Mouse (Mus musculus) embryonic facial prominence, embryonic 15.5 days (tissue): ENCODE measurements around the gene Hist1h4h. TPM values are rescaled to one million over a fixed set of nuclear protein-coding genes. Genes with fewer than 3 reads are reported as not detected.
"Not testable (repeated sequence)": the region's sequence is repeated elsewhere in the genome, so short reads cannot be mapped to it uniquely, and the experiment has no call there.

Experiments used
- ATAC-seq: fragments of 200-750 bp; cut with Nextera tagmentation; 2 replicates; pipeline ENCODE4 v1.8.0; 2017; ENCODE audit warnings: low read depth, moderate TSS enrichment; ENCODE audit not compliant: insufficient number of reproducible peaks, low FRiP score, low TSS enrichment
- H3K27ac ChIP-seq: fragments of 300-500 bp; sonication (generic); replicated peaks from 2 replicates; pipeline ENCODE4 v1.5.1; 2015; ENCODE audit warnings: mild to moderate bottlenecking, inconsistent platforms
- H3K27me3 ChIP-seq: fragments of 300-500 bp; sonication (generic); 2 replicates; pipeline ENCODE4 v1.6.1; 2015; ENCODE audit warnings: inconsistent platforms
- H3K36me3 ChIP-seq: fragments of 300-500 bp; sonication (generic); 2 replicates; pipeline ENCODE4 v1.6.1; 2015; ENCODE audit warnings: mild to moderate bottlenecking, inconsistent platforms
- H3K4me1 ChIP-seq: fragments of 300-500 bp; sonication (generic); 2 replicates; pipeline ENCODE4 v1.6.1; 2015; ENCODE audit warnings: inconsistent platforms
- H3K4me2 ChIP-seq: fragments of 300-500 bp; sonication (generic); replicated peaks from 2 replicates; pipeline ENCODE4 v1.6.1; 2015; ENCODE audit warnings: mild to moderate bottlenecking, inconsistent platforms
- H3K4me3 ChIP-seq: fragments of 300-500 bp; sonication (generic); replicated peaks from 2 replicates; pipeline ENCODE4 v1.5.1; 2015; ENCODE audit warnings: mild to moderate bottlenecking, inconsistent platforms
- H3K9ac ChIP-seq: fragments of 300-500 bp; sonication (generic); 2 replicates; pipeline ENCODE4 v1.6.1; 2015; ENCODE audit warnings: inconsistent platforms
- H3K9me3 ChIP-seq: fragments of 300-500 bp; sonication (generic); replicated peaks from 2 replicates; pipeline ENCODE4 v1.6.1; 2016; ENCODE audit warnings: inconsistent platforms
- WGBS: fragments of 180-500 bp; shearing (Covaris S2); methylation state at CpG from one replicate; pipeline ENCODE4 v1.1.7; 2015; 5-methylcytosine and 5-hydroxymethylcytosine counted together
- polyA plus RNA-seq: library from polyadenylated mRNA; unstranded; fragments of >200 nt; fragmentation: Nextera tagmentation; extraction: Ambion mirVana; gene quantifications from 2 replicates; pipeline ENCODE4 v1.2.1, GENCODE M21; 2015

Hist1h4h gene
- polyA plus RNA-seq, 1 experiment from 2014 or later, result 6.1 TPM

DNA sequence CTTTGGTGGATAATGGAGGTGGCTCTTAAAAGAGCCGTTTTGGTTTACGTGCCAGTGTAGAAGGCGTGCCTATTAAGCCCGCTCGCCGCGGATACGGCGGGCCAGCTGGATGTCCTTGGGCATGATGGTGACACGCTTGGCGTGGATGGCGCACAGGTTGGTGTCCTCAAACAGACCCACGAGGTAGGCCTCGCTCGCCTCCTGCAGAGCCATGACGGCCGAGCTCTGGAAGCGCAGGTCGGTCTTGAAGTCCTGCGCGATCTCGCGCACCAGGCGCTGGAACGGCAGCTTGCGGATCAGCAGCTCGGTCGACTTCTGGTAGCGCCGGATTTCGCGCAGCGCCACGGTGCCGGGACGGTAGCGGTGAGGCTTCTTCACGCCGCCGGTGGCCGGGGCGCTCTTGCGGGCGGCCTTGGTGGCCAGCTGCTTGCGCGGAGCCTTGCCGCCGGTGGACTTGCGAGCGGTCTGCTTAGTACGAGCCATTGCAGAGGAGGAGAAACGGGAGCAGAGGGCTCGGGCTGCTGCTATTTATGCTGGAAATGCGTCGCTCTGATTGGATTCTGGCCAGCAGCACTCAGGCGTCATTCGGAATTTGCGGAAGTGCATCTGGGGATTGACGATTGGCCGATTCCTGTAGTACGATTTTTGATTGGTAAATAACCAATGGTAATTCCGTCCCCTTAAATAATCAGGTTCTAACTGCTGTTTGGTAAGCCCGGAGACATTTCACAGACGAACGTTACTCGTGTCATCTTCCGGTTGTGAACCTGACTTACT lies 31.2 kb downstream of the Hist1h4h start, which contains the start of gene Hist1h3e:
Hist1h3e (minus strand) TSS at position 487 of the 777 bp plus-strand sequence.
- peak; percentile 90 for ATAC-seq
- H3K4me2 ChIP-seq, result peak within 1 kb of the TSS; percentile 61

DNA sequence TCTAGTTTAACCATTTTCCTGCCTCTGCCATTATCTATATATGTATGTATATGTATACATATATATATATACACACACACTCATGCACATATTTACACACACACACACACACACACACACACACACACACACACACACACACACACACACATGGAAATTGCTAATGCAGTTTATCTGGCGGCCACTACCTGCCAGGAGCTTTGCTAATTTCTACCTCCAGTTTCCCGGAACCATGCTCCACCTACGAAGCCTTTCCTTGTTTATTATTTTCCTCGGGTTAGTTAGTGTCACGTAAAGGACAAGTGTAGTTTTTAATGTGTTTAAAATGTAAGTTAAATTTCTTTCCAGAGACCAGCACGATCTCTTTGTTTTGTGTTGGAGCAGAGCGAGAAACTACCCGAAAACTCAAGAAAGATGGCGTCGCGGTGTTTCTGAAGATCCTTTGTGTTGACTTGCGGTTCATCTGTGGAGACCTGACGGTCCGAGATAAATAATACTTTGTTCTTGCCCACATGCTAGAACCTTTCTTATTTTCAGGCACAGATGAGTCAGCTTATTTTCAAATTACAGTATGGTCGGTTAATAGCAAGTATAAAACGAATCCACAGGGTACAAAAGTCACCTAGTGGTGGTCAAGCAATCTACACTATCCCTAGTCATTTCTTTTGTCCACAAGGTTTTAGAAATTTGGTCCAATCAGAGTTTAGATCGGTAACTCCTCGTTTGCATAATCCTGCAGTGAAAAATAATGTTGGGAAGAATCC lies 32.0 kb downstream of the Hist1h4h start:
- Histone ChIP-seq H3K27me3 (no peaks in the 10 kb centered on the region), H3K4me3 (peak overlapping the region; percentile 52), H3K4me1 (no peaks in the 10 kb centered on the region), H3K9ac (peak overlapping the region; percentile 40; the same call in 1 of the 2 replicates), H3K27ac (peak overlapping the region; percentile 96), H3K9me3 (no peaks in the 10 kb centered on the region), H3K36me3 (no peaks in the 10 kb centered on the region), H3K4me2 (peak overlapping the region; percentile 61)
- WGBS, result 2% methylated on average over 18 of the region's 18 CpGs
- ATAC-seq, result 0 out of 2 replicates have a peak, but pooled peaks have one; percentile 34

More for the DNA sequence above, 31.2 kb downstream of the Hist1h4h start, which contains the start of gene Hist1h3e:
- Histone ChIP-seq H3K27ac (peak within 1 kb of the TSS; percentile 96), H3K4me3 (peak within 1 kb of the TSS; percentile 52), H3K9ac (peak within 1 kb of the TSS; percentile 45)
- not testable (repeated sequence) for H3K27me3 ChIP-seq, H3K36me3 ChIP-seq, H3K9me3 ChIP-seq, H3K4me1 ChIP-seq
- WGBS, result under 1% methylated on average over 67 of the region's 67 CpGs

- Histone ChIP-seq H3K36me3 (no peaks in the 10 kb centered on the region), H3K4me1 (no peaks in the 10 kb centered on the region), H3K27me3 (no peaks in the 10 kb centered on the region), H3K9ac (no peak overlapping the region), H3K4me3 (no peak overlapping the region), H3K27ac (no peak overlapping the region), H3K4me2 (no peak overlapping the region), H3K9me3 (no peaks in the 10 kb centered on the region)
- ATAC-seq, result no peak
- WGBS, result 85% methylated on average over 2 of the region's 2 CpGs
Measured at GRCm38 (mm10) chr13:23564482-23564881, 33.6 kb downstream of the Hist1h4h start.

DNA sequence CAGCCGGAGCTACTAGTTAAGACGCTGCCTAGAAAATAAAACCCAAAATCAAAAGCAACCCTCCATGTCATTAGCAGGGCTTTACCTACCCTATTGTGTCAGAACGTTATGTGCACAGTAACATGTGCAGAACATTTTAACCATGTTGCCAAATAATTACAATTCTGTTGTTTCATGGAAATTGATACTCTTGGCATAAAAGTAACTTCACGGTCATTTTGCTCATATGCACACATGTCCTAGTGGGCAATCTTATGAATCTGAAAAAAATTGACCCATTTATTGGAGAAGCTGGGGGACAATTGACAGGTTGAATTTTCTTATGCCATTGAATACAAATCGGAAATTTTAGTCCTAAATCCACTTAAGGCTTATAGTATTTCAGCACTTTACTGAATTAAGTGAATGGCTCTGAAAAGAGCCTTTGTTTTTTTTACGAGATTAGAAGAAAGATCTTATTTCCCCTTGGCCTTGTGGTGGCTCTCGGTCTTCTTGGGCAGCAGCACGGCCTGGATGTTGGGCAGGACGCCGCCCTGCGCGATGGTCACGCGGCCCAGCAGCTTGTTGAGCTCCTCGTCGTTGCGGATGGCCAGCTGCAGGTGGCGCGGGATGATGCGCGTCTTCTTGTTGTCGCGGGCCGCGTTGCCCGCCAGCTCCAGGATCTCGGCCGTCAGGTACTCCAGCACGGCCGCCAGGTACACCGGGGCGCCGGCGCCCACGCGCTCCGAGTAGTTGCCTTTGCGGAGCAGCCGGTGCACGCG lies 39.6 kb downstream of the Hist1h4h start:
- H3K36me3 ChIP-seq, H3K9me3 ChIP-seq, H3K27me3 ChIP-seq: not testable (repeated sequence)
- peaks cover 17% of the 10 kb centered on the region for H3K4me1 ChIP-seq
- ATAC-seq, result peak; percentile 5; the same call in 1 of the 2 replicates
- WGBS, result under 1% methylated on average over 25 of the region's 41 CpGs
- H3K9ac ChIP-seq, result peak overlapping the region; percentile 26; the same call in 1 of the 2 replicates
- peak overlapping the region; percentile 59 for H3K4me2 ChIP-seq
- H3K27ac ChIP-seq, result peak overlapping the region; percentile 96
- H3K4me3 ChIP-seq, result peak overlapping the region; percentile 49

GRCm38 (mm10) chr13:23571022-23571503 lies 40.2 kb downstream of the Hist1h4h start, which contains the start of the genes Hist1h2ae and Hist1h2bg:
Gene Hist1h2ae, minus strand, starts transcription at chr13:23571220.
Gene Hist1h2bg, plus strand, starts transcription at chr13:23571396.
- 0% methylated on average over 18 of the region's 18 CpGs for WGBS
- Histone ChIP-seq H3K36me3 (no peaks in the 10 kb centered on the region), H3K4me2 (peak within 1 kb of the TSS; percentile 59), H3K27ac (peak within 1 kb of the TSS; percentile 96), H3K9me3 (no peaks in the 10 kb centered on the region), H3K9ac (peak within 1 kb of the TSS; percentile 47), H3K4me1 (peaks cover 17% of the 10 kb centered on the region), H3K27me3 (no peaks in the 10 kb centered on the region), H3K4me3 (peak within 1 kb of the TSS; percentile 49)
- ATAC-seq, result peak; percentile 90

DNA sequence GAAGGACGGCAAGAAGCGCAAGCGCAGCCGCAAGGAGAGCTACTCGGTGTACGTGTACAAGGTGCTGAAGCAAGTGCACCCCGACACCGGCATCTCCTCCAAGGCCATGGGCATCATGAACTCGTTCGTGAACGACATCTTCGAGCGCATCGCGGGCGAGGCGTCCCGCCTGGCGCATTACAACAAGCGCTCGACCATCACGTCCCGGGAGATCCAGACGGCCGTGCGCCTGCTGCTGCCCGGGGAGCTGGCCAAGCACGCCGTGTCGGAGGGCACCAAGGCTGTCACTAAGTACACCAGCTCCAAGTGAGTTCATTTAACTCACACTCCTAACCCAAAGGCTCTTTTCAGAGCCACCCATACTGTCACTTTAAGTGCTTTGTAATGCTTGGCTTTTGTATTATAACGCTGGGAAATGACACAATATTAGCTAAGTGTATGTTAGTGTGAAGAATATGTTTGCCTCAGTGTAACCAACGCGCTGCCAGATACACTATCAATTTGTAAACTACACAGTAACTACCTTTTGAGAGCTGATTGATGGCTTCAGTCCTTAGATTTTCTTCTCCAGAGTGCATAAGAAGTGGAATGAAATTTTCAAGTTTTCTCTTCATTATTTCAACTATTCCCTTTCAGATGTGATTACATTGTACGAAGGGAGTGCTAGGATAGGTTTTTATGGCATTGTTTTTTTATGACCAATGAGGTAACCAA lies 40.8 kb downstream of the Hist1h4h start:
- Histone ChIP-seq H3K4me3 (peak overlapping the region; percentile 49), H3K4me1 (peaks cover 21% of the 10 kb centered on the region), H3K27ac (peak overlapping the region; percentile 96), H3K9ac (peak overlapping the region; percentile 47), H3K4me2 (peak overlapping the region; percentile 59)
- not testable (repeated sequence) for H3K9me3 ChIP-seq, ATAC-seq, H3K27me3 ChIP-seq, H3K36me3 ChIP-seq
- under 1% methylated on average over 17 of the region's 34 CpGs for WGBS

- WGBS, result 26% methylated on average over 2 of the region's 2 CpGs
- Histone ChIP-seq H3K27me3 (no peaks in the 10 kb centered on the region), H3K4me2 (peak overlapping the region; percentile 59), H3K4me1 (peaks cover 29% of the 10 kb centered on the region), H3K36me3 (no peaks in the 10 kb centered on the region), H3K4me3 (peak overlapping the region; percentile 49), H3K9me3 (no peaks in the 10 kb centered on the region), H3K9ac (peak overlapping the region; percentile 47), H3K27ac (peak overlapping the region; percentile 96; the same call in 1 of the 2 replicates)
- ATAC-seq, result no peak
Measured at GRCm38 (mm10) chr13:23572218-23573033, 41.6 kb downstream of the Hist1h4h start.

DNA sequence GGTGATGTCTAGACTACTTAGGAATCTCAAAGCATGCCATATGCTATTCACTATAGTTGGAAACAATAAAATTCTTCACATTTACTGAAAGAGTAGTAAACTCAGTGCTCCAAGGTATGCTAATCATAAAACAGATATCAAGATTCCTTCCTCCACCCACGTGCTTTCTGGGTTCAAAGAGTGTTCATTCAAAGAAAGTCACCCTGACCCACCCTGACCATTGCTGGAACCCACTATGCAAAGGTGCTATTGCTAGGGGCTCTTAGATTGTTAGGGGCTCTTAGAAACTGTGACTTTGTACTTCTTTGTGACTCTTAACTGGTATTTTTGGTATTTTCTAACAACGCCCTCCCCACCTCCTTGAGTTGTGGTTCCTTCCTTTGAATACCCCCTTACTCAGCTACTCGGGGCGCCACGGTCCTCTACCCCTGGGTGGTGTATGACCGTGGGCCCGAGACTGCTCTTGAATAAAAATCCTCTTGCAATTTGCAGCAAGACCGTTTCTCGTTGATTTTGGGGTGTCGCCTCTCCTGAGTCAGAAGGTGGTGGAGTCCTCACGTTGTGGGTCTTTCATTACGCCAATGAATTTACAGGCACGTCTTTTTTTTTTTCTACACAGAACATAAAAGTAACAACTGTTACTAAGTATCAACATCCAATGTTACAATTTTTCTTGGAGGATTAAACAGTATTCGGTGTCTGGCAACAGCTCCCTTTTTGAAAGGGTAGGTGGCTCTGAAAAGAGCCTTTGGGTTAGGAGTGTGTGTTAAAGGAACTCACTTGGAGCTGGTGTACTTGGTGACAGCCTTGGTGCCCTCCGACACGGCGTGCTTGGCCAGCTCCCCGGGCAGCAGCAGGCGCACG lies 42.4 kb downstream of the Hist1h4h start:
- H3K27me3 ChIP-seq, ATAC-seq, H3K9me3 ChIP-seq, H3K36me3 ChIP-seq: not testable (repeated sequence)
- WGBS, result 6% methylated on average over 19 of the region's 20 CpGs
- H3K4me1 ChIP-seq, result peaks cover 29% of the 10 kb centered on the region
- peak overlapping the region; percentile 96 for H3K27ac ChIP-seq
- peak overlapping the region; percentile 40 for H3K9ac ChIP-seq
- peak overlapping the region; percentile 59 for H3K4me2 ChIP-seq
- H3K4me3 ChIP-seq, result peak overlapping the region; percentile 49

DNA sequence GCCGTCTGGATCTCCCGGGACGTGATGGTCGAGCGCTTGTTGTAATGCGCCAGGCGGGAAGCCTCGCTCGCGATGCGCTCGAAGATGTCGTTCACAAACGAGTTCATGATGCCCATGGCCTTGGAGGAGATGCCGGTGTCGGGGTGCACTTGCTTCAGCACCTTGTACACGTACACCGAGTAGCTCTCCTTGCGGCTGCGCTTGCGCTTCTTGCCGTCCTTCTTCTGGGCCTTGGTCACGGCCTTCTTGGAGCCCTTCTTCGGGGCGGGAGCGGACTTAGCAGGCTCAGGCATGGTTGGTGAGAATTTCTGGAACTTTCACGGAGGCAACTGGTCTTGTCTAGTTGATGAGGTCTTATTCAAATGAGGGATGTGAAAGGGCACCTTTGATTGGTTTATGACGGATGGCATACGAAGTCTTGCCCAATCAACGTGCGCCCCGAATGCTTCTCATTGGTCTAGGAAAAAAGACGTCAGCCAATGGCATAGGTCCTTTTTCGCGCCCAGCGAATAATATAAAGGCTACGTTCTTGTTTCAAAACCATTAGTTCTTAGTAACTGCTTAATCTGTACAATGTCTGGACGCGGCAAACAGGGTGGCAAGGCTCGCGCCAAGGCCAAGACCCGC lies 43.2 kb downstream of the Hist1h4h start, which contains the start of the genes Hist1h2bf and Hist1h2ad:
Hist1h2bf (minus strand) TSS at position 299 of the 627 bp plus-strand sequence.
Hist1h2ad (plus strand) TSS at position 484 of the 627 bp plus-strand sequence.
- WGBS, result under 1% methylated on average over 42 of the region's 42 CpGs
- H3K4me3 ChIP-seq, result peak within 1 kb of the TSS; percentile 49
- not testable (repeated sequence) for H3K36me3 ChIP-seq, H3K9me3 ChIP-seq, H3K27me3 ChIP-seq
- H3K4me2 ChIP-seq, result peak within 1 kb of the TSS; percentile 67
- peak within 1 kb of the TSS; percentile 96 for H3K27ac ChIP-seq
- peaks cover 29% of the 10 kb centered on the region for H3K4me1 ChIP-seq
- peak within 1 kb of the TSS; percentile 40 for H3K9ac ChIP-seq
- ATAC-seq, result peak; percentile 90
